Mouse (Mus musculus) neural tube, embryonic 10.5 days (tissue): ENCODE measurements around the gene Pvalb.

Experiments
- DNase-seq: peaks from one replicate; pipeline ENCODE4 v3.0.0-alpha.2; 2017; ENCODE audit warnings: low spot score; ENCODE audit errors: extremely low spot score

The Pvalb gene

DNA sequence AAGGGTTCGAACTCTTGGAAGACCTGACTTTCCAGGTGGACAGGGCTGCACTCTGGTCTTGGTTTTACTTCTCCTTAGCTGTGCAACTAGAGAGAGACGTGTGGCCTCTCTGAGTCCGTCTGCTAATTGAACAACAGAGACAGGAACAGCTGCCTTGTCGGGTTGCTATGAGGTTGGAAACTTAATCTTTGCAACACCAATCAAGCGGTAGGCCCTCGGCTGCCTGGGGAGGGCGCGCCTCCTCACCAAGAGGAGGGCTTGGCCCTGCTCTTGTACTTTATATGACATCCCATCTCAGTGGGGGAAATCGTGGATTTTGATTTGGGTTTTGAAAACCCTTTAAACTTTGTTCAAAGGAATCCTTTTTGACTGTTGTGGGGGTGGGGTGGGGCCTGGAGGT, 44.3 kb downstream of the Pvalb start:
- no peak for DNase-seq

DNA sequence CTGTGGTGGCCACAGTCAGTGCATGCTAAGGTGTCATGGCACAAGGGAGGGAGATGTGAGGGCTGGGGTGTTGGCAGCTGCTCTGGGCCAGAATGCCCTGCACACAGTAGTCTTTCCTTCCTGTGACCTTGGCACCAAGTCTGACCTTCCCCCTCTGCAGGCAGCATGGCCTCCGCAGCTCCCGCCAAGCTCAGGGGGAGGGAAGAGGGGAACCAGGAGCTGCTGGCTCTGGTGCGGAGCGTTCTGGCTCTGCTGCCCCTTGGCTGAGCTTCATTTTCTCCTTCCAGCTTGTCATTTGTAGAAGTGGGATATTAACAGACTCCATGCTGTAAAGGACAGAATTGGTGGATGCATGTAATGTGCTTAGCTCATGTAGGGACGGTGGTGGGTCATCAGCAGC, 47.9 kb downstream of the Pvalb start:
- DNase-seq = no peak

DNA sequence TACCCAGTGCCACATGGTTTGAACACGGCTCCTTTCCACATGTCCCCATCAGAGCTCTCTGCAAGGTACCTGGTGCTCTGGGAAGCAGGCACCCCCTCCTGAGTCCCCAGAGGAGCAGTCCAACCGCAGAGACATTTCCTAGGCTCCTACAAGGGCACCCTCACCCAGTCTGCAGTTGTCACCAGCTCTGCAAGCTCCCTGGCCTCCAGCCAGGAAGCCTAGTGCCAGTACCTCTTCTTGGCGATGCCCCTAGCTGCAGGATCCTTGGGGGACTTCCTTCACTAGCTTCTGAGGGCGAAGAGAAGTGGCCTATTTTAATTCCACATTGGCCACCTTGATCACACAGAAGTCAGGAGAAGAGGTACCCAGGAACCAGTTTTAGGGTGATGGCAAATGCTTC, 48.4 kb downstream of the Pvalb start:
- DNase-seq = no peak

DNA sequence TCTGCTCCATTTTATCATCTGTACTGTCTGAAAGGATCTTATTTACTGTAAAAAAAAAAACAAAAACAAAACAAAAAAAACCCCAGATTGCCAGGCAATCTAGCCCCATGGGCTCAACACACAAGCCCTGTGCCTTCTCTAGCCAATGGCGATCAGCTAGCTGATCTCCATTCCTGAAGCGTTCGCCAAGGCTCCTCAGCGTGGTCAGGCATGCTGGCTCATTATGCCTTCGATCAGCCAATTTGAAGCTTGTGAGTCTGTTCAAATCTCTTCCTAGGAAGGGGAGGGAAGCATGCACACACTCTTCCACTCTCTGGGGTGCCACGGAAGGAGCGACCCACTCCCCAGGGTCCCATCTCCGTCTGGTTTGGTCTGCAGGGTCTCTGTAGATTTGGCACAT, 48.9 kb downstream of the Pvalb start:
- DNase-seq = no peak

DNA sequence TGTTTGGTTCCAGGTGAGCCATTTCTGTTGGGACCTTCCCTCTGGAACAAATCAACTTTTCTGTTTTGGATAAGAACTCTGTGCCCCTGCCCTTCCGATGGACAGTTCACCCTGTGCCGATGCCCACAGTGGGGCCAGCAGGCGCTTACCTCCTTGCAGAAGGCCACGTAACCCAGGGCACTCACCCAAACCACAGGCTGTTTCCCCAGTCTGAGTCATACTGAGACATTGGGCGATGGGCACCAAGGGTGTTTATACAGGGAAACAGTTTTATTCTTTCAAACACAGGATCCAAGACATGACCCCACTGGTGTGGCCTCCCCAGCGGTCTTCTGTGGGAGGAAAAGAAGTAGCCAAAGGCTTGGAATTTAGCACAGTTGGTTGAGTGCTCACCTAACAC, 50.8 kb downstream of the Pvalb start:
- no peak for DNase-seq

DNA sequence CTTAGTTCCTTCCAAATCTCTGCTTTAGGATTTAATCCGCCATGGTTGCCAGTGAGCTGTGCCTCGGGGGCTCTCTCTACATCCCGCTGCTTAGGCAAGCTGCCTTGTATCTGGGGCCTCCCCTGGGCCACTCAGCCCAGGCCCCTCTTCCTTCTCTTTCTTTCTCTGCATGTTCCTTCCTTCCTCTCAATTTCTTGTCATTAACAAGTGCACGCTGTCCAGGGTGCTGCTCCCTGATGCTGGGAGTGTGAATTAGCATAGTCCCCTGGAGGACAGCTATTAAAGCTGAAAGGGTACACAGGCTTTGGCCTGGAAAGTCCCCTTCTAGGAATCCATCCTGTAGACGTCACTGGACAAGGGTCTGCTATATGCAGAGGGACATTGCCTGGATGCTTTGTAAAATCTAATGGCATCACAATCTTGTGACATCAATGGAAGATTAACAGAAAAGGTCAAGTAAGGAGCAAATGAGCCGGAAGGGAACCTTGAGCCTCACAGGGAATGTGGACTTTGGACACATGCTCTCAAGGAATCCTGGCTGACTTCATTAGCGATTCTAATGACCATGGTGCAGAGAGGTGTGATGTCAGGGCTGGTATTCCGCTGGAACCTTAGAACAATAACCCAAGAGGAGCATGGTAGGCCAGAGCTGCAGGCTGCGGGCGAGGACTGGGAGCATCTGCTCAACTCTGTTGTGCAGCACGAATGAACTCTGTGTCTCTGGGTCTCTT, 53.0 kb downstream of the Pvalb start:
- no peak for DNase-seq

DNA sequence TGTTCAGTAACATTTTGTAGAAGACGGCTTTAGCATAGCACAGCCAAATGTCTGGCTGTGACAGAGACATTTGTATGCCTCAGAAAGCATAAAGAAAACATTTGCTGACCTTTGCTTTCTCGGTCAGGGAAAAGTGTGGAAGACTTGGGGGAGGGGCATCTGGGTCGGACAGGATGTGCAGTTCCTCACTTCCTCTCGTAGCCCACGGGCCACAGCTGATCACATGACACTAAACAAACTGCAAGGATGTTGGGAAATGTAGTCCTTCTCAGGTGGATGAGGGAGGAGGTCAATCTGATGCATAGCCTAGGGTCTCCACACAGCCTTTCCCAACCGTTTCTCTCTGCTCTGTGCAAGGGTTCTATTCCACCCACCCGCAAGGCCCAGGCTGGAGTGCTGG, 57.6 kb downstream of the Pvalb start:
- no peak for DNase-seq
